Mouse (Mus musculus) brain, adult 10 weeks (tissue): ENCODE results near the gene Olfr1404. TPM values are rescaled to one million over a fixed set of nuclear protein-coding genes. Genes with fewer than 3 reads are reported as not detected.

Source experiments
- polyA plus RNA-seq: library from polyadenylated mRNA; stranded (reverse); fragments of 350-450 nt; fragmentation: Illumina TruSeq; extraction: RNeasy Lipid Tissue Mini Kit (QIAGEN cat#74804); gene quantifications from one replicate; pipeline ENCODE4 v1.2.3, GENCODE M21; 2015; ENCODE audit warnings: low read depth, low replicate concordance

Olfr1404 gene
- polyA plus RNA-seq: not detected

GRCm38 (mm10) chr1:173212092-173212491 is at the start of gene Olfr1404:
Gene Olfr1404, plus strand, starts transcription at chr1:173212392.

GRCm38 (mm10) chr1:173190540-173190939 is 21.7 kb upstream of the Olfr1404 start, which contains the start of gene Olfr1406:
Gene Olfr1406, minus strand, starts transcription at chr1:173190640.

GRCm38 (mm10) chr1:173197508-173197907 is 14.7 kb upstream of the Olfr1404 start, which contains the start of gene Olfr218:
Gene Olfr218, plus strand, starts transcription at chr1:173197808.

GRCm38 (mm10) chr1:173227081-173227480 is 14.9 kb downstream of the Olfr1404 start, which contains the start of gene Fcer1a:
Gene Fcer1a, minus strand, starts transcription at chr1:173227214.

GRCm38 (mm10) chr1:173265701-173266100 is 53.5 kb downstream of the Olfr1404 start, which contains the start of gene Olfr418:
Gene Olfr418, plus strand, starts transcription at chr1:173266001.

Other genes starting within 250 kb of the Olfr1404 start
- not detected for gene Olfr1408, start 75.0 kb upstream of the Olfr1404 start, polyA plus RNA-seq
- not detected for gene Olfr1406, start 21.8 kb upstream of the Olfr1404 start, polyA plus RNA-seq
- gene Olfr218, start 14.6 kb upstream of the Olfr1404 start, polyA plus RNA-seq: not detected
- not detected for gene Fcer1a, start 14.8 kb downstream of the Olfr1404 start, polyA plus RNA-seq
- gene Olfr418, start 53.6 kb downstream of the Olfr1404 start, polyA plus RNA-seq: not detected
- gene Mptx2, start 65.4 kb downstream of the Olfr1404 start, polyA plus RNA-seq: not detected
- 43.9 TPM for gene Ackr1, start 121.4 kb downstream of the Olfr1404 start, polyA plus RNA-seq
- gene Aim2, start 138.5 kb downstream of the Olfr1404 start, polyA plus RNA-seq: 6.1 TPM
- gene Cadm3, start 155.3 kb downstream of the Olfr1404 start, polyA plus RNA-seq: 269 TPM